Mouse (Mus musculus): ENCODE measurements around the gene Gabrg2. TPM values are rescaled to one million over a fixed set of nuclear protein-coding genes. Genes with fewer than 3 reads are reported as not detected.

Gabrg2 gene
- polyA plus RNA-seq, 1 experiment = not detected

- H3K79me2 ChIP-seq (ENCODE audit: control insufficient read depth, insufficient read depth) = no peaks in the 10 kb centered on the region
- TF ChIP-seq CTCF (IDR thresholded peaks at IDR 0.05; ENCODE audit: control insufficient read depth, insufficient read depth, insufficient read length) (no peak), MYOD1 (IDR thresholded peaks at IDR 0.05; ENCODE audit: control insufficient read depth, insufficient read length, low read depth) (no peak), FOSL1 (IDR thresholded peaks at IDR 0.05; ENCODE audit: insufficient read depth, low read length, poor library complexity, severe bottlenecking) (no peak), USF1 (IDR thresholded peaks at IDR 0.05; ENCODE audit: low read depth) (no peak), MYOG (IDR thresholded peaks at IDR 0.05; ENCODE audit: control insufficient read depth, extremely low read depth, insufficient read length) (no peak), MAX (IDR thresholded peaks at IDR 0.05) (no peak), CEBPB (IDR thresholded peaks at IDR 0.05; ENCODE audit: low read depth) (no peak)
- H3ac ChIP-seq (ENCODE audit: control insufficient read depth, insufficient read length, low read depth) = no peak overlapping the region
- no peaks in the 10 kb centered on the region for H3K27me3 ChIP-seq (ENCODE audit: control insufficient read depth, insufficient read depth, insufficient read length)
- H3K79me3 ChIP-seq (ENCODE audit: low read depth) = no peaks in the 10 kb centered on the region
- no peak overlapping the region for H3K4me3 ChIP-seq (ENCODE audit: insufficient read depth, poor library complexity, severe bottlenecking)
- H3K36me3 ChIP-seq (ENCODE audit: control insufficient read depth, insufficient read depth) = no peaks in the 10 kb centered on the region
Measured at GRCm38 (mm10) chr11:41962706-41963105, 38.0 kb downstream of the Gabrg2 start.

- H3K4me3 ChIP-seq (ENCODE audit: insufficient read depth, poor library complexity, severe bottlenecking) = no peak overlapping the region
- no peak for TF ChIP-seq MAX (IDR thresholded peaks at IDR 0.05)
- no peak for TF ChIP-seq CTCF (IDR thresholded peaks at IDR 0.05; ENCODE audit: control insufficient read depth, insufficient read depth, insufficient read length)
- TF ChIP-seq MYOD1 (IDR thresholded peaks at IDR 0.05; ENCODE audit: control insufficient read depth, insufficient read length, low read depth) = no peak
- TF ChIP-seq USF1 (IDR thresholded peaks at IDR 0.05; ENCODE audit: low read depth) = no peak
- TF ChIP-seq FOSL1 (IDR thresholded peaks at IDR 0.05; ENCODE audit: insufficient read depth, low read length, poor library complexity, severe bottlenecking) = no peak
- no peaks in the 10 kb centered on the region for H3K79me3 ChIP-seq (ENCODE audit: low read depth)
- H3K27me3 ChIP-seq (ENCODE audit: control insufficient read depth, insufficient read depth, insufficient read length) = no peaks in the 10 kb centered on the region
- no peaks in the 10 kb centered on the region for H3K79me2 ChIP-seq (ENCODE audit: control insufficient read depth, insufficient read depth)
- no peak overlapping the region for H3ac ChIP-seq (ENCODE audit: control insufficient read depth, insufficient read length, low read depth)
- no peaks in the 10 kb centered on the region for H3K36me3 ChIP-seq (ENCODE audit: control insufficient read depth, insufficient read depth)
Measured at GRCm38 (mm10) chr11:41953550-41953949, 47.1 kb downstream of the Gabrg2 start.

DNA sequence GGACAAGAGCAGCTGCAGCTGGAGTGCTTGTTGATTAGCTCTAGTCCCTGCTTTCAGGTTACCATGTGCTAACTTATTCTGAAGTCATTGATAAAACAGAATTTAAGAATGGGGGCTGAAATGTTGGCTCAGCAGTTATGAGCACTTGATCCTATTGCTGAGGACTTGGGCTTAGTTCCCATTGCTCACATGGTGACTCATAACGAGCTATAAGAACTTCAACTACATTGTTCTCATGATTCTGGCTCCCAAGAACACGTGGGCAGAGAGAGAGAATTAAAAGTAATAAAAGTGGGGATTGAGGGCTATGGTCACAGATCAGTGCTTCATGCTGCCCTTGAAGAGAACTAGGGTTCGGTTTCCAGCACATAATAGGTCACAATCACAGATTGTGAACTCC, 48.8 kb downstream of the Gabrg2 start:
- no peaks in the 10 kb centered on the region for H3K36me3 ChIP-seq (ENCODE audit: control insufficient read depth, insufficient read depth)
- H3K4me3 ChIP-seq (ENCODE audit: insufficient read depth, poor library complexity, severe bottlenecking) = no peak overlapping the region
- H3K79me2 ChIP-seq (ENCODE audit: control insufficient read depth, insufficient read depth) = no peaks in the 10 kb centered on the region
- H3K27me3 ChIP-seq (ENCODE audit: control insufficient read depth, insufficient read depth, insufficient read length) = no peaks in the 10 kb centered on the region
- no peaks in the 10 kb centered on the region for H3K79me3 ChIP-seq (ENCODE audit: low read depth)
- H3ac ChIP-seq (ENCODE audit: control insufficient read depth, insufficient read length, low read depth) = no peak overlapping the region
- no peak for TF ChIP-seq CEBPB (IDR thresholded peaks at IDR 0.05; ENCODE audit: low read depth)
- TF ChIP-seq MYOD1 (IDR thresholded peaks at IDR 0.05; ENCODE audit: control insufficient read depth, insufficient read length, low read depth) = no peak
- no peak for TF ChIP-seq MAX (IDR thresholded peaks at IDR 0.05)
- no peak for TF ChIP-seq USF1 (IDR thresholded peaks at IDR 0.05; ENCODE audit: low read depth)
- TF ChIP-seq MYOG (IDR thresholded peaks at IDR 0.05; ENCODE audit: control insufficient read depth, extremely low read depth, insufficient read length) = no peak
- no peak for TF ChIP-seq FOSL1 (IDR thresholded peaks at IDR 0.05; ENCODE audit: insufficient read depth, low read length, poor library complexity, severe bottlenecking)
- no peak for TF ChIP-seq CTCF (IDR thresholded peaks at IDR 0.05; ENCODE audit: control insufficient read depth, insufficient read depth, insufficient read length)

- H3K36me3 ChIP-seq (ENCODE audit: control insufficient read depth, insufficient read depth) = no peaks in the 10 kb centered on the region
- TF ChIP-seq FOSL1 (IDR thresholded peaks at IDR 0.05; ENCODE audit: insufficient read depth, low read length, poor library complexity, severe bottlenecking) (no peak), CTCF (IDR thresholded peaks at IDR 0.05; ENCODE audit: control insufficient read depth, insufficient read depth, insufficient read length) (no peak), MYOG (IDR thresholded peaks at IDR 0.05; ENCODE audit: control insufficient read depth, extremely low read depth, insufficient read length) (no peak), MAX (IDR thresholded peaks at IDR 0.05) (no peak), CEBPB (IDR thresholded peaks at IDR 0.05; ENCODE audit: low read depth) (no peak), USF1 (IDR thresholded peaks at IDR 0.05; ENCODE audit: low read depth) (no peak), MYOD1 (IDR thresholded peaks at IDR 0.05; ENCODE audit: control insufficient read depth, insufficient read length, low read depth) (no peak)
- H3K4me3 ChIP-seq (ENCODE audit: insufficient read depth, poor library complexity, severe bottlenecking) = no peak overlapping the region
- no peaks in the 10 kb centered on the region for H3K79me3 ChIP-seq (ENCODE audit: low read depth)
- no peaks in the 10 kb centered on the region for H3K79me2 ChIP-seq (ENCODE audit: control insufficient read depth, insufficient read depth)
- H3ac ChIP-seq (ENCODE audit: control insufficient read depth, insufficient read length, low read depth) = no peak overlapping the region
- no peaks in the 10 kb centered on the region for H3K27me3 ChIP-seq (ENCODE audit: control insufficient read depth, insufficient read depth, insufficient read length)
Measured at GRCm38 (mm10) chr11:41945471-41945870, 55.2 kb downstream of the Gabrg2 start.

DNA sequence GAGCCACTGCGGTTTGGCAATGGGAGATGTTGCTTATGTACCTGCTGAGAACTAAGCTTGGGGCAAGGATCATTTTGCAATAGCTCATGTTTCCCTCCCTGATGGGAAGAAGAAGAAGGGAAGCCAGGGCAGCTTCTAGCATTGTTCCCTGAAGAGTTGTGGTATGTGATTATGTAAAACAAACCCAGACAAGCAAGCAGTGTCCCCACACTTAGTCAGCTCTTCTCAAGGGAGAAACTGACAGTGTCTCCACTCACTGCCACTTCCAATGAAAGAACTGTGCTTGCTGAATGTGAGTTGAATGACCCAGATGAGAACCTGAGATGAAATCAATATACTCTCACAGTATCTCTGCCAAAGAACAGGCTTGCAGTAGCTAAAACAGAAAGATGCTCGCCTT, 62.7 kb downstream of the Gabrg2 start:
- Histone ChIP-seq H3K79me2 (ENCODE audit: control insufficient read depth, insufficient read depth) (no peaks in the 10 kb centered on the region), H3K36me3 (ENCODE audit: control insufficient read depth, insufficient read depth) (no peaks in the 10 kb centered on the region), H3K79me3 (ENCODE audit: low read depth) (no peaks in the 10 kb centered on the region), H3K4me3 (ENCODE audit: insufficient read depth, poor library complexity, severe bottlenecking) (no peak overlapping the region), H3ac (ENCODE audit: control insufficient read depth, insufficient read length, low read depth) (no peak overlapping the region), H3K27me3 (ENCODE audit: control insufficient read depth, insufficient read depth, insufficient read length) (no peaks in the 10 kb centered on the region)
- TF ChIP-seq MAX (IDR thresholded peaks at IDR 0.05) (no peak), MYOG (IDR thresholded peaks at IDR 0.05; ENCODE audit: control insufficient read depth, extremely low read depth, insufficient read length) (no peak), FOSL1 (IDR thresholded peaks at IDR 0.05; ENCODE audit: insufficient read depth, low read length, poor library complexity, severe bottlenecking) (no peak), CTCF (IDR thresholded peaks at IDR 0.05; ENCODE audit: control insufficient read depth, insufficient read depth, insufficient read length) (no peak), CEBPB (IDR thresholded peaks at IDR 0.05; ENCODE audit: low read depth) (no peak), USF1 (IDR thresholded peaks at IDR 0.05; ENCODE audit: low read depth) (no peak), MYOD1 (IDR thresholded peaks at IDR 0.05; ENCODE audit: control insufficient read depth, insufficient read length, low read depth) (no peak)

GRCm38 (mm10) chr11:41918864-41919263, 81.8 kb downstream of the Gabrg2 start:
- H3K79me3 ChIP-seq (ENCODE audit: low read depth) = no peaks in the 10 kb centered on the region
- H3K79me2 ChIP-seq (ENCODE audit: control insufficient read depth, insufficient read depth) = no peaks in the 10 kb centered on the region
- H3K36me3 ChIP-seq (ENCODE audit: control insufficient read depth, insufficient read depth) = no peaks in the 10 kb centered on the region
- no peak overlapping the region for H3ac ChIP-seq (ENCODE audit: control insufficient read depth, insufficient read length, low read depth)
- H3K27me3 ChIP-seq (ENCODE audit: control insufficient read depth, insufficient read depth, insufficient read length) = no peaks in the 10 kb centered on the region
- H3K4me3 ChIP-seq (ENCODE audit: insufficient read depth, poor library complexity, severe bottlenecking) = no peak overlapping the region
- TF ChIP-seq USF1 (IDR thresholded peaks at IDR 0.05; ENCODE audit: low read depth) (no peak), CEBPB (IDR thresholded peaks at IDR 0.05; ENCODE audit: low read depth) (no peak), MYOD1 (IDR thresholded peaks at IDR 0.05; ENCODE audit: control insufficient read depth, insufficient read length, low read depth) (no peak), CTCF (IDR thresholded peaks at IDR 0.05; ENCODE audit: control insufficient read depth, insufficient read depth, insufficient read length) (no peak), MYOG (IDR thresholded peaks at IDR 0.05; ENCODE audit: control insufficient read depth, extremely low read depth, insufficient read length) (no peak), MAX (IDR thresholded peaks at IDR 0.05) (no peak), FOSL1 (IDR thresholded peaks at IDR 0.05; ENCODE audit: insufficient read depth, low read length, poor library complexity, severe bottlenecking) (no peak)

Data from C2C12 (cell line).